Mouse (Mus musculus) midbrain, embryonic 10.5 days (tissue): ENCODE results near the gene Ppp2r2c. TPM values are rescaled to one million over a fixed set of nuclear protein-coding genes. Genes with fewer than 3 reads are reported as not detected.

ENCODE experiments used
- DNase-seq: peaks from one replicate; pipeline ENCODE4 v3.0.0-alpha.2; 2017; ENCODE audit warnings: low spot score
- H3K27ac ChIP-seq: fragments of 300-500 bp; sonication (generic); replicated peaks from 2 replicates; pipeline ENCODE4 v1.5.1; 2016; ENCODE audit warnings: mild to moderate bottlenecking
- H3K27me3 ChIP-seq: fragments of 300-500 bp; sonication (generic); 2 replicates; pipeline ENCODE4 v1.6.1; 2016; ENCODE audit warnings: low read depth, mild to moderate bottlenecking; ENCODE audit not compliant: poor library complexity, severe bottlenecking
- H3K36me3 ChIP-seq: fragments of 300-500 bp; sonication (generic); 2 replicates; pipeline ENCODE4 v1.6.1; 2016; ENCODE audit warnings: mild to moderate bottlenecking, moderate library complexity
- H3K4me1 ChIP-seq: fragments of 300-500 bp; sonication (generic); 2 replicates; pipeline ENCODE4 v1.6.1; 2016
- H3K4me3 ChIP-seq: fragments of 300-500 bp; sonication (generic); 2 replicates; pipeline ENCODE4 v1.5.1; 2016; ENCODE audit warnings: mild to moderate bottlenecking, moderate library complexity
- H3K9me3 ChIP-seq: fragments of 300-500 bp; sonication (generic); replicated peaks from 2 replicates; pipeline ENCODE4 v1.6.1; 2016; ENCODE audit warnings: mild to moderate bottlenecking
- WGBS: fragments of 180-500 bp; shearing (Covaris S2); methylation state at CpG from one replicate; pipeline ENCODE4 v1.1.7; 2016; 5-methylcytosine and 5-hydroxymethylcytosine counted together
- polyA plus RNA-seq: library from polyadenylated mRNA; unstranded; fragments of >200 nt; fragmentation: Nextera tagmentation; extraction: Ambion mirVana; gene quantifications from 2 replicates; pipeline ENCODE4 v1.2.1, GENCODE M21; 2016

The Ppp2r2c gene
- polyA plus RNA-seq, 1 experiment from 2014 or later, result 0.48 TPM

DNA sequence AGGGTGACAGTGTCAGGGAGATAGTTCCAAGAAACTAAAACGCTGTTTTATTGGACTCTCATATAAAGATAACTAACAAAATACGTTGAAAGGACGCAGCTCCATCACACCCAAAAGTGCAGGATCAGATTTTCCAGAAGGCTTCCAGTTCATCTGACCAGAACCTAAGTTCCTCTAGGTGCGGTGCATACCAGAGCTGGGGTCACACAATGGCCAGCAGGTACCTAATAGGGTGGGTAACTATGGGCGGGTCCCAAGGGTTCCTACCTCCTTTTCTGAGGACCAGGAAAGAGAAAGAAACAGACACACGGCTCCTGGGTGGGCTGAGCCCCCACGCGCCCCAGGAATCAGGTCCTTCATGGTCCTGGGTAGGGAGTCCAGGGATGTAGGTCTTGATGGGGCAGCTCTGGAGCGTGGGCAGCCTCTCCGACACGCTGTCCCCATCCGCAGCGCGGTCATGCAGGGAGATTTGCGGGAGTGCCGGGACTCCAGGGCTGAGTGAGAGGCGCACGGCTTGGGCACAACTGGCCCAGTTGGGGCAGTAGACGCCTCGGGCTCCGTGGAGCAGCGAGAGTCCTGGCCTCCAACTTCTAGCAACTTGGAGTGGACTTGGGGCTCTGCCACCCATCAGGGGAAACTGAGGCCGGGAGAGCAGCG lies 119.9 kb downstream of the Ppp2r2c start:
- peaks cover 20% of the 10 kb centered on the region for H3K27me3 ChIP-seq
- peaks cover 28% of the 10 kb centered on the region for H3K4me1 ChIP-seq
- no peak for DNase-seq
- no peaks in the 10 kb centered on the region for H3K9me3 ChIP-seq
- H3K4me3 ChIP-seq, result peak overlapping the region; percentile 87
- no peaks in the 10 kb centered on the region for H3K36me3 ChIP-seq
- WGBS, result 14% methylated on average over 24 of the region's 24 CpGs
- peak overlapping the region; percentile 80 for H3K27ac ChIP-seq

DNA sequence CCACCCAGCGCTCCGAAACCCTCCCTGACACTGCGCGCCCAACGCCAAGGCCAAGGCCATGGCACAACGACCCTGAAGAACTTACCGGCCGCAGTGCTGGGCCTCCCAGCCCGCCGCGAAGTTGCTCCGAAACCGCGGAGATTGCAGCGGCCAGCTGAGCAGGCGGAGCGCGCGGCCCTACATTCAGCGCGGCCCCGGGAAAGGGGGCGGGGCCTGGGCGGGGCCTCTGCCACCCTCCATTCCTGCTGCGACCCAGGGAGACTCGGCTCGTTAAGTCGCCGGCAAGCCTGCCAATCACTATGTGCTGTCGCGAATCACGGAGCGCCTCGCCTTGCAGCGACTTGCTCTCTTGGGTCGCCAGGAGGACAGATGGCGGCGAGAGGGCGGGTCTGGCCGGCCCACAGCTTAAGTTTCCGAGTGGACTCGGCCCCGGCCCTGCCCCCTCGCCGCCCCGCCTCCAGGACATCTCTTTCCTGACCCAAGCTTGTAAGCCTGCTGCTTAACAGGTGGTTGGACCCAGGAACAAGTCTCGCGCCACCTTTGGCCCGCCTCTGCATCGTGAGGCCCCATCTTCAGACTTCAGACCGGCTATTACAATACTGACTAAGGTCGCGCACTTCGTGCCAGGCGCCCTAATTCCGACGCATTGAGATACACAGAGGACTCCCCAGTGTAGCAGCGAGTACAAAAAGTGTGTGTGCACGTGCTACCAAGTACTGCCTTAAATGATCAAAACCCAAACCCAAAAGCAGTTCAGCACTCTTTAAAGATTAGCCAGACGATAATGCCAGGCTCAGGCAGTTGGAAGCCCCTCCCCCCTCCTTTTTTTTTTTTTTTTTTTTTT lies 120.7 kb downstream of the Ppp2r2c start, which contains the start of gene Wfs1:
Gene Wfs1, minus strand, starts transcription at position 425 of the 844 bp plus-strand sequence.
- H3K4me3 ChIP-seq, result peak within 1 kb of the TSS; percentile 87

DNA sequence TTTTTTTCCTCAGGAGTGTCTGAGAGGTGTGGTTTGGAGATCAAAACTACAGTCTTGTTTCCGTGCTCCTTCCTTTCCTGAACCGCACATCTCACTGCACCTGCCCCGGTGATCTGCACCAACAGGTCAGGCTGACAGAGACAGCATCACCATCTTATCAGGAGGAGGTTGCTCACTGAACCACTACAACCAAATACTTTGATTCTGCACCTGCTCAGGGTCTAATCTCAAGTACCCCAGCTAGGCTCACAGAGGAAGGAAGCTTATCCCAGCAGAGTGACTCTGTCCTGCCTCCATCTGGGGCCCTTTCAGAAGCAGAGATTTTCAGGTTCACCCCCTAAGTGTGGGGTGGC lies 121.3 kb downstream of the Ppp2r2c start:
- Histone ChIP-seq H3K4me1 (peaks cover 28% of the 10 kb centered on the region), H3K9me3 (no peaks in the 10 kb centered on the region), H3K4me3 (peak overlapping the region; percentile 87), H3K27ac (peak overlapping the region; percentile 80; the same call in 1 of the 2 replicates), H3K27me3 (peaks cover 20% of the 10 kb centered on the region), H3K36me3 (no peaks in the 10 kb centered on the region)
- 4% methylated on average over 3 of the region's 3 CpGs for WGBS
- DNase-seq, result no peak

More for the DNA sequence above, 120.7 kb downstream of the Ppp2r2c start, which contains the start of gene Wfs1:
- 1% methylated on average over 60 of the region's 60 CpGs for WGBS
- Histone ChIP-seq H3K9me3 (no peaks in the 10 kb centered on the region), H3K27me3 (peaks cover 20% of the 10 kb centered on the region), H3K4me1 (peaks cover 28% of the 10 kb centered on the region), H3K27ac (peak within 1 kb of the TSS; percentile 80), H3K36me3 (no peaks in the 10 kb centered on the region)
- peak; percentile 98 for DNase-seq

DNA sequence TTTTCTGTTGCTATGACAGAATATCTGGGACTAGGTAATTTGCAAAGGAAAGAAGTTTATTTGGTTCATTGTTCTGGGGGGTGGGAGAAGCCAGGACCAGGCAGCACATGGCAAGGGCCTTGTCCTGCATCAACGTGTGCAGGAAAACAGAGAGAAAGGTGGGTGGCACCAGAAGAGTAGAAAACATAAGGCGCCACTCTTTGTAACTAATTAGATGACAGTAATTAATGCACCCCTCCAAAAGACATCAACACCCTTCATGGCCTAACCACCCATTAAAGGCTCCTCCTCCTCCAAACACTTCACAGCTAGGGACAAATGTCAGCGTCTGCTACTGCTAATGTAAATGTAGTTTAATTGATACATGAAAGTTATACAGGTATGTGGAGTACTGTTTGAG lies 121.9 kb downstream of the Ppp2r2c start:
- whole genome bisulfite sequencing, result 69% methylated on average over 3 of the region's 3 CpGs
- peaks cover 20% of the 10 kb centered on the region for H3K27me3 ChIP-seq
- DNase-seq, result no peak

DNA sequence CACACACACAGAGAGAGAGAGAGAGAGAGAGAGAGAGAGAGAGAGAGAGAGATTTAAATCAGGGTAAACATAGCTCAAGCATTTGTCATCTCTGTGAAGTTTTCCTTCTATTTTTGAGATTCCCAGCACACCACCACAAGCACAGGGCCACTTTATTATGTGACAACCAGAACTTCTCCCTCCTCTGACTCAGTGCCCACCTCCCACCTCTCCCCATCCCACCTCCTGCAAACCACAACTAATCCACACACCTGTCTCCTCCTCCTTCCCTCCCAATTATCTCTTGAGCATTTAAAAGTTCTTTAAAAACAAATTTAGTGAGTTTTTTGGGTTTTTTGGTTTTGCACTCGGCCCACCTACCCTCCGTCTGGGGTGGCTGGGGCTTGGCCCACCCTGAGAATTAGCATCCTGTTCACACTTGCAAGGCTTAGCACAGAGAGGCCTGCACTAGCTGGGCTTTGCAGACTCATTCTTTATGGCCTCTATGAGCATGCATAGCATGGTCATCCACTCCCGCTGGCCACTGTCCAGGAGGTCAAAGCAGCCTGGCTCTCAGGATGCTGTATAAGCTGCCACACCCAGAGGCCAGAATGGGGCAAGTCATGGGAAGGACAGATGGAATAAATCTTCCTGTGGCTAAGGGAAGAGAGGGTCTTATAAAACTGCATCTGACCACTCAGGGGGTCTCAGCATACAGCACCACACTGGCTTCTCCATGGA lies 122.5 kb downstream of the Ppp2r2c start:
- H3K27ac ChIP-seq, result no peak overlapping the region
- H3K9me3 ChIP-seq, result no peaks in the 10 kb centered on the region
- peaks cover 20% of the 10 kb centered on the region for H3K27me3 ChIP-seq
- WGBS, result 83% methylated on average over 3 of the region's 3 CpGs
- H3K4me3 ChIP-seq, result no peak overlapping the region
- no peaks in the 10 kb centered on the region for H3K36me3 ChIP-seq
- DNase-seq, result no peak
- peaks cover 28% of the 10 kb centered on the region for H3K4me1 ChIP-seq

More for the DNA sequence above, 121.9 kb downstream of the Ppp2r2c start:
- peaks cover 28% of the 10 kb centered on the region for H3K4me1 ChIP-seq
- no peak overlapping the region for H3K4me3 ChIP-seq
- H3K9me3 ChIP-seq, result no peaks in the 10 kb centered on the region
- no peak overlapping the region for H3K27ac ChIP-seq
- H3K36me3 ChIP-seq, result no peaks in the 10 kb centered on the region

DNA sequence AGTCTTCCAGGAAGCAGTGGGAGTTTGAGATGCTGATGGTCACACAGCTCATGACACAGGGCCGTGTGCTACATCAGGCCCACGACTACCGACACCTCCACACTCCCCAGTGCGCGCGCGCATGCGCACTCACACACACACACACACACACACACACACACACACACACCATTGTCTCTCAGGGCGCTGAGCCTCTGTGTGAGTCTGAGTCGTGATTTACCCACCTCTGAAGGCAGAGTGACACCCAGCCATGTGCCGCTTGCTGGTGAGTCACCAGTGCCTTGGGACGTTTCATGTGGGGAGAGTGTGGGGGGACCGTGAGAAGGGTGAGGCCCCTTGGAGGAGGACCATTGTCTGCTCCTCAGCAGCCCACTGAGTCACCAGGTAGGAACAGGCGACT lies 128.1 kb downstream of the Ppp2r2c start:
- WGBS, result 94% methylated on average over 14 of the region's 14 CpGs
- Histone ChIP-seq H3K36me3 (no peaks in the 10 kb centered on the region), H3K27me3 (no peaks in the 10 kb centered on the region), H3K4me3 (no peak overlapping the region), H3K4me1 (peaks cover 11% of the 10 kb centered on the region), H3K27ac (no peak overlapping the region), H3K9me3 (0 out of 2 replicates have a peak, but pooled peaks cover 5% of the 10 kb centered on the region)
- no peak for DNase-seq

DNA sequence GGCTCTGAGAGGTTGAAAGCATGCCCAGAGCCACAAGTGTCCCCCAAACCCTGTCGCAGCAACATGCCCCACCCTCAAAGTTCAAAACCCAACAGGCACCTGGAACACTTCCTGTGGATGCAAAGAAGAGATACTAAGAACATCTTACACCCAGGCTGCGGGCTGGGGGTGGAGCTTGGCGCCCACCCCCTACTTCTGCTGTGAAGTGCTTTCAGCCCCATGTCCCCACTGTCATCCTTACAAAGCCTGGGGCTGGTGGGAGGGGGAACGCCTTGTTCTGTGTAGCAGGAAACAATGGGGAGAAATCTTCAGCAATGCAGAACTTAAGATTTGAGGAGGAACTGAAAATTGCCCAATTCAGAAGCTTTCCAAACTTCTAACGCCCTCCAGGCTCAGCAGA lies 129.7 kb downstream of the Ppp2r2c start:
- no peaks in the 10 kb centered on the region for H3K36me3 ChIP-seq
- no peak overlapping the region for H3K27ac ChIP-seq
- H3K4me3 ChIP-seq, result no peak overlapping the region
- DNase-seq, result no peak
- 0 out of 2 replicates have a peak, but pooled peaks cover 5% of the 10 kb centered on the region for H3K9me3 ChIP-seq
- WGBS, result 43% methylated on average over 5 of the region's 5 CpGs
- H3K4me1 ChIP-seq, result peaks cover 11% of the 10 kb centered on the region
- H3K27me3 ChIP-seq, result no peaks in the 10 kb centered on the region

DNA sequence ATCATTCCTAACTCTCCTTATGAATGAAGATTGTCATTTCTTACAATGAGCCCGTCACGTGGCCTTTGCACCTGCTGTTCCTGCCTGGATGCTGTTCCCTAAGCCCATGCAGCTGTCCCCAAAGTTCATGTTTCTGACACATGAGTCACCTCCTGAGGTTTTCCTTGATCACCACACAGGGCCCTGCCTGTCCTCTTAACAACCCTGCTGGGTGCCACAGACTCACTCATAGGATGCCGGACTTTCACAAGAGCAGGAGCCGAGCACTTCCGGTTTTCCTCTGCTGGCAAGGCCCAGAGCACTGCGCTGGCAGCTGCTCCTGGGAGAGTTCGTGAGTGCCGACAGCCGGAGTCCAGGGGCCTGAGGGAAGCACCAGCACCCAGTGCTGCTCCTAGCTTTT lies 132.7 kb downstream of the Ppp2r2c start:
- Histone ChIP-seq H3K27me3 (no peaks in the 10 kb centered on the region), H3K4me3 (no peak overlapping the region), H3K36me3 (no peaks in the 10 kb centered on the region), H3K27ac (no peak overlapping the region), H3K9me3 (0 out of 2 replicates have a peak, but pooled peaks cover 5% of the 10 kb centered on the region), H3K4me1 (peaks cover 11% of the 10 kb centered on the region)
- DNase-seq, result no peak
- 81% methylated on average over 9 of the region's 9 CpGs for WGBS

DNA sequence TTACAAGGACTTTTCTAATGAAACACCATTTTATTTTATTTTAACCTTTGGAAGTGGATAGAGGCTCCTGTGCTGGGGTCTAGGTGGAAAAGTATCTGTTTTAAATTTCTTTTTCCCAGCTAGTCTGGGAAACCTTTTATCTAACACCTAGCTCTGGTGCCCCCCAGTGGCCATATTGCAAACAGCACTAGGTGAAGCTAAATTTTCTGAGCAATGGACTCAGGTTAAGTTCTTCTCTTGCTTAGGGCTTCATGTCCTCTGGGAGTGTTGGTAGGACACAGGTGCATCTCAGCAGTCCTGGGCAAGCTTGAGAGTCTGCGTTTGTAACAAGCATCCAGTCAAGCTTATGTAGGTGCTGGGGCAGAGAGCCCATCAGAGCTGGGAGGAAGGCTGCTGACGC lies 133.7 kb downstream of the Ppp2r2c start:
- H3K4me3 ChIP-seq, result no peak overlapping the region
- DNase-seq, result peak; percentile 55
- no peak overlapping the region for H3K27ac ChIP-seq
- H3K36me3 ChIP-seq, result no peaks in the 10 kb centered on the region
- no peaks in the 10 kb centered on the region for H3K27me3 ChIP-seq
- peaks cover 11% of the 10 kb centered on the region for H3K4me1 ChIP-seq
- H3K9me3 ChIP-seq, result 0 out of 2 replicates have a peak, but pooled peaks cover 5% of the 10 kb centered on the region
- 64% methylated on average over 2 of the region's 2 CpGs for WGBS

Other genes starting within 250 kb of the Ppp2r2c start
- gene D5Ertd579e, start 172.5 kb upstream of the Ppp2r2c start, polyA plus RNA-seq, result 23.7 and 29.3 TPM in 2 replicates
- 21.1 and 23.5 TPM in 2 replicates for gene Bloc1s4, start 119.9 kb upstream of the Ppp2r2c start, polyA plus RNA-seq
- 443 and 463 TPM in 2 replicates for gene Mrfap1, start 71.7 kb upstream of the Ppp2r2c start, polyA plus RNA-seq
- 15.4 and 16.2 TPM in 2 replicates for gene Man2b2, start 37.9 kb upstream of the Ppp2r2c start, polyA plus RNA-seq
- gene Wfs1, start 120.7 kb downstream of the Ppp2r2c start, polyA plus RNA-seq, result 8.9 and 9.9 TPM in 2 replicates
- 0.01 and 0.05 TPM in 2 replicates for gene Gm1043, start 216.9 kb downstream of the Ppp2r2c start, polyA plus RNA-seq